Mouse (Mus musculus) heart, embryonic 16.5 days (tissue): ENCODE data around the gene Pafah1b2. TPM values are rescaled to one million over a fixed set of nuclear protein-coding genes. Genes with fewer than 3 reads are reported as not detected.

Source experiments
- microRNA-seq: library from miRNA; unstranded; fragments of <30 nt; microRNA quantifications from one replicate; pipeline ENCODE4, GENCODE M21; 2017
- polyA plus RNA-seq: library from polyadenylated mRNA; unstranded; fragments of >200 nt; fragmentation: Nextera tagmentation; extraction: Ambion mirVana; gene quantifications from 2 replicates; pipeline ENCODE4 v1.2.1, GENCODE M21; 2015

Pafah1b2 gene
- polyA plus RNA-seq, 1 experiment from 2014 or later = 131 TPM

Small RNA genes within 50 kb of the gene (microRNA-seq; reads per million reads assigned to microRNA genes)
- not detected for gene Mir7087

Other genes starting within 250 kb of the Pafah1b2 start
- 14.3 and 14.7 TPM in 2 replicates for gene Cep164, start 184.0 kb downstream of the Pafah1b2 start, polyA plus RNA-seq
- gene Bace1, start 174.1 kb downstream of the Pafah1b2 start, polyA plus RNA-seq = 20.0 and 23.8 TPM in 2 replicates
- gene Pcsk7, start 106.2 kb downstream of the Pafah1b2 start, polyA plus RNA-seq = 18.7 and 19.9 TPM in 2 replicates
- 38.0 and 42.3 TPM in 2 replicates for gene Rnf214, start 105.8 kb downstream of the Pafah1b2 start, polyA plus RNA-seq
- 77.9 and 86.2 TPM in 2 replicates for gene Tagln, start 76.6 kb downstream of the Pafah1b2 start, polyA plus RNA-seq
- 36.9 and 38.3 TPM in 2 replicates for gene Sidt2, start 57.4 kb downstream of the Pafah1b2 start, polyA plus RNA-seq
- 5.1 and 6.7 TPM in 2 replicates for gene Sik3, start 130 bp upstream of the Pafah1b2 start, polyA plus RNA-seq
- gene Apoa1, start 215.9 kb upstream of the Pafah1b2 start, polyA plus RNA-seq = 5.8 and 20.1 TPM in 2 replicates
- 0.89 TPM in 1 of 2 replicates, not detected in the other for gene Apoc3, start 222.9 kb upstream of the Pafah1b2 start, polyA plus RNA-seq
- gene Apoa4, start 228.0 kb upstream of the Pafah1b2 start, polyA plus RNA-seq = 1.3 TPM in 1 of 2 replicates, not detected in the other